Mouse (Mus musculus) liver, embryonic 16.5 days (tissue): ENCODE measurements around the gene Doc2b. TPM values are rescaled to one million over a fixed set of nuclear protein-coding genes. Genes with fewer than 3 reads are reported as not detected.

Experiments used
- ATAC-seq: fragments of 200-750 bp; cut with Nextera tagmentation; 2 replicates; pipeline ENCODE4 v1.8.0; 2017; ENCODE audit warnings: low read depth, mild to moderate bottlenecking, moderate number of reproducible peaks, moderate library complexity
- H3K27ac ChIP-seq: fragments of 300-500 bp; sonication (generic); 2 replicates; pipeline ENCODE4 v1.5.1; 2014; ENCODE audit warnings: mild to moderate bottlenecking, low read length
- H3K27me3 ChIP-seq: fragments of 300-500 bp; sonication (generic); 2 replicates; pipeline ENCODE4 v1.6.1; 2014; ENCODE audit warnings: low read depth, low read length, mixed read lengths; ENCODE audit not compliant: control insufficient read depth, insufficient read depth
- H3K36me3 ChIP-seq: fragments of 300-500 bp; sonication (generic); 2 replicates; pipeline ENCODE4 v1.6.1; 2014; ENCODE audit warnings: mild to moderate bottlenecking; ENCODE audit not compliant: control insufficient read depth, insufficient read depth
- H3K4me1 ChIP-seq: fragments of 300-500 bp; sonication (generic); 2 replicates; pipeline ENCODE4 v1.6.1; 2014; ENCODE audit warnings: low read depth, low read length, mixed read lengths; ENCODE audit not compliant: control insufficient read depth
- H3K4me2 ChIP-seq: fragments of 300-500 bp; sonication (generic); 2 replicates; pipeline ENCODE4 v1.6.1; 2014; ENCODE audit warnings: low read depth, low read length, mixed read lengths
- H3K4me3 ChIP-seq: fragments of 300-500 bp; sonication (generic); 2 replicates; pipeline ENCODE4 v1.5.1; 2014; ENCODE audit warnings: low read depth, mild to moderate bottlenecking, low read length
- H3K9ac ChIP-seq: fragments of 300-500 bp; sonication (generic); 2 replicates; pipeline ENCODE4 v1.6.1; 2014; ENCODE audit warnings: low read depth, low read length
- H3K9me3 ChIP-seq: fragments of 300-500 bp; sonication (generic); replicated peaks from 2 replicates; pipeline ENCODE4 v1.6.1; 2016; ENCODE audit warnings: low read length; ENCODE audit not compliant: control insufficient read depth
- whole genome bisulfite sequencing: fragments of 180-500 bp; shearing (Covaris S2); extraction: QIAGEN DNeasy Blood & Tissue Kit; methylation state at CpG from one replicate; pipeline ENCODE4 v1.1.7; 2014; ENCODE audit not compliant: insufficient replicate concordance; 5-methylcytosine and 5-hydroxymethylcytosine counted together
- polyA plus RNA-seq: library from polyadenylated mRNA; unstranded; fragments of >200 nt; fragmentation: Nextera tagmentation; extraction: Ambion mirVana; gene quantifications from 2 replicates; pipeline ENCODE4 v1.2.1, GENCODE M21; 2015

Doc2b gene
- polyA plus RNA-seq, 1 experiment from 2014 or later: 0.04 TPM

- Histone ChIP-seq H3K9me3 (no peaks in the 10 kb centered on the region), H3K36me3 (peaks cover 20% of the 10 kb centered on the region), H3K4me2 (no peak overlapping the region), H3K4me1 (no peaks in the 10 kb centered on the region), H3K9ac (no peak overlapping the region), H3K4me3 (no peak overlapping the region), H3K27me3 (no peaks in the 10 kb centered on the region), H3K27ac (no peak overlapping the region)
- WGBS: 68% methylated on average over 8 of the region's 8 CpGs
- no peak for ATAC-seq
These were observed 39.2 kb downstream of the Doc2b start for GRCm38 (mm10) chr11:75756687-75757086.

DNA sequence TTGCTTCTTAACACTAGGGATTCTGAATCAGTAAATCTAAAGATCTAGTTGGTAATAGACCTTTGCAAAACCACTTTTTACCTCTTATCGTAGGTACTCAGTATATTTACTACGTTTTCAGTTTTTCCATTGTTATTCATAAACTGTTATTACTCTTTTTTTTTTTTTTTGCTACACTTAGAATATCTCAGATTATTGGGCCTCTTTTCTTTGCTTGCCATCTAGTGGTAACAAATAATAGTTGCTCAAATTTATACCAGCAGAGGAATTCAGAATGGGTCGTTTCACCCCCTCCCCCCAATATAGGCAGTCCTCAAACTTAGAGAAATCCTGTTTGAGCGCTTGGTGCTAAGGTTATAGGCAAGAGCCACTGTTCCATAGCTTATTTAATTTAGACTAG is 44.8 kb downstream of the Doc2b start:
- Histone ChIP-seq H3K4me1 (peaks cover 9% of the 10 kb centered on the region), H3K9me3 (no peaks in the 10 kb centered on the region), H3K4me2 (no peak overlapping the region), H3K9ac (no peak overlapping the region), H3K27ac (no peak overlapping the region), H3K4me3 (no peak overlapping the region), H3K36me3 (0 out of 2 replicates have a peak, but pooled peaks cover 2% of the 10 kb centered on the region), H3K27me3 (no peaks in the 10 kb centered on the region)
- 73% methylated on average over 4 of the region's 4 CpGs for WGBS
- ATAC-seq: no peak

- H3K9ac ChIP-seq: no peak overlapping the region
- H3K4me3 ChIP-seq: no peak overlapping the region
- H3K27ac ChIP-seq: no peak overlapping the region
- no peaks in the 10 kb centered on the region for H3K9me3 ChIP-seq
- H3K27me3 ChIP-seq: no peaks in the 10 kb centered on the region
- 0 out of 2 replicates have a peak, but pooled peaks cover 2% of the 10 kb centered on the region for H3K36me3 ChIP-seq
- H3K4me1 ChIP-seq: peaks cover 9% of the 10 kb centered on the region
- no peak for ATAC-seq
- 70% methylated on average over 1 of the region's 1 CpGs for WGBS
- no peak overlapping the region for H3K4me2 ChIP-seq
These were observed 45.3 kb downstream of the Doc2b start for GRCm38 (mm10) chr11:75750537-75750936.

DNA sequence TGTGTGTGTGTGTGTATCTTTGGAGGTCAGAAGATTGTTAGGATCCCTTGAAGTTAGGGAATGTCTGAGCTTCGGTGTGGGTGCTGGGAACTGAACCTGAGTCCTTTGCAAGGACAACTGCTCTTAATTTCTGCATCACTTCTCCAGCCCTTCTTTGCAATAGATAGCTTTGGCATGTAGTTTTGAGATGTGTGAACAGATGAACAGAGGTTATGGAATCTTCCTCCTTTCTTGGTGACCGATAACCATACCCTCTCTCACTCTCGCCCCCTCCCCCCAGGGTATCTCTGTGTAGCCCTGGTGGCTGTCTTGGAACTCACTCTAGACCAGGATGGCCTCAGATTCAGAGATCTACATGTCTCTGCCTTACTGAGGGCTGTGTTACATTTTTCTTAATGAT is 51.1 kb downstream of the Doc2b start:
- no peak overlapping the region for H3K4me2 ChIP-seq
- no peak for ATAC-seq
- H3K27ac ChIP-seq: no peak overlapping the region
- H3K9ac ChIP-seq: no peak overlapping the region
- H3K9me3 ChIP-seq: no peaks in the 10 kb centered on the region
- peaks cover 26% of the 10 kb centered on the region for H3K4me1 ChIP-seq
- no peaks in the 10 kb centered on the region for H3K27me3 ChIP-seq
- 72% methylated on average over 3 of the region's 3 CpGs for WGBS
- H3K36me3 ChIP-seq: no peaks in the 10 kb centered on the region
- no peak overlapping the region for H3K4me3 ChIP-seq

DNA sequence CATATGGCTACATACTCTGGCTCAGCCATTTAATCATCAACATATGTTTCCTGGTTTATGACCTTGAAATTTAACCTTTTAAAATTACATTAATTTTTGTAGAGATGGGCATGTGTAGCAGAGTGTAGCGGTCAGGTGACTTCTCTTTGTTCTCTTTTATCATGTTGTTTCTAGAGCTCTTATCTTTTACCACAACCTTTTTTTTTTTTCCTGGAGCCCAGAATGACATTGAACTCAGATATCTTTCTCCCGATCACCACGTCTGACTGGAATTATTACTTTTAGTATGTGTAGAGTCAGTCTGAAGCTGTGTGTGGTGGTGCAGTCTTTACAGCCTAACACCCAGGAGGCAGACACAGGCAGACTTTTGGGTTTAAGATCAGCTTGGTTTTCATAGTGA is 54.2 kb downstream of the Doc2b start:
- no peak overlapping the region for H3K4me3 ChIP-seq
- H3K4me1 ChIP-seq: peaks cover 26% of the 10 kb centered on the region
- 17% methylated on average over 3 of the region's 3 CpGs for WGBS
- ATAC-seq: 0 out of 2 replicates have a peak, but pooled peaks have one; percentile 2
- no peaks in the 10 kb centered on the region for H3K27me3 ChIP-seq
- H3K4me2 ChIP-seq: no peak overlapping the region
- H3K36me3 ChIP-seq: no peaks in the 10 kb centered on the region
- H3K27ac ChIP-seq: no peak overlapping the region
- H3K9ac ChIP-seq: no peak overlapping the region
- no peaks in the 10 kb centered on the region for H3K9me3 ChIP-seq

- H3K27ac ChIP-seq: no peak overlapping the region
- H3K4me3 ChIP-seq: no peak overlapping the region
- H3K27me3 ChIP-seq: no peaks in the 10 kb centered on the region
- H3K4me2 ChIP-seq: no peak overlapping the region
- H3K9ac ChIP-seq: no peak overlapping the region
- H3K36me3 ChIP-seq: no peaks in the 10 kb centered on the region
- no peak for ATAC-seq
- peaks cover 30% of the 10 kb centered on the region for H3K4me1 ChIP-seq
- H3K9me3 ChIP-seq: no peaks in the 10 kb centered on the region
- WGBS: 55% methylated on average over 3 of the region's 3 CpGs
These were observed 55.6 kb downstream of the Doc2b start for GRCm38 (mm10) chr11:75740204-75740603.

- Histone ChIP-seq H3K9me3 (no peaks in the 10 kb centered on the region), H3K4me2 (no peak overlapping the region), H3K4me1 (peaks cover 45% of the 10 kb centered on the region), H3K9ac (no peak overlapping the region), H3K27me3 (no peaks in the 10 kb centered on the region), H3K4me3 (no peak overlapping the region), H3K27ac (no peak overlapping the region), H3K36me3 (no peaks in the 10 kb centered on the region)
- WGBS: 73% methylated on average over 7 of the region's 7 CpGs
- ATAC-seq: no peak
These were observed 57.4 kb downstream of the Doc2b start for GRCm38 (mm10) chr11:75738477-75738821.

- Histone ChIP-seq H3K9me3 (no peaks in the 10 kb centered on the region), H3K27me3 (no peaks in the 10 kb centered on the region), H3K27ac (no peak overlapping the region), H3K9ac (no peak overlapping the region), H3K4me3 (no peak overlapping the region), H3K4me2 (no peak overlapping the region; the same call in 1 of the 2 replicates), H3K4me1 (peaks cover 45% of the 10 kb centered on the region), H3K36me3 (no peaks in the 10 kb centered on the region)
- WGBS: 66% methylated on average over 2 of the region's 2 CpGs
- ATAC-seq: no peak
These were observed 57.9 kb downstream of the Doc2b start for GRCm38 (mm10) chr11:75737806-75738476.

DNA sequence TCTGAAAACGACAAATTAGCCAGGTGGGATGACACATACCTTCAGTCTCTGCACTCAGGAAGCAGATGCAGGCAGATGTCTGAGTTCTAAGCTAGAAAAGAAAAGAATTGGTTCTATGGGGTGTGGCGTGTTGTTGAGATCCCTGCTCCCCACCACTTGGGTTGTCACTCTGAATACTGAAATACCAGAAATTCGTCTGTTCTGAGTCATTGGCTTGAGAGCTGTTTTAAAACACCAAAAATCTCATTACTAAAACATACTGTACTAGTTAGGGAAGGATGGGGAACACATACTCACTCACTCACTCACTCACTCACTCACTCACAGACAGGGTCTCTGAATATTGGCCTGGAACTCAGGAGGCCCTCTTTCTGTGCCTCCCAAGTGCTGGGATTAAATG is 58.9 kb downstream of the Doc2b start:
- Histone ChIP-seq H3K4me2 (no peak overlapping the region), H3K4me1 (peaks cover 49% of the 10 kb centered on the region)

More for the DNA sequence above, 58.9 kb downstream of the Doc2b start:
- Histone ChIP-seq H3K36me3 (no peaks in the 10 kb centered on the region), H3K9me3 (no peaks in the 10 kb centered on the region), H3K27me3 (no peaks in the 10 kb centered on the region), H3K4me3 (no peak overlapping the region), H3K9ac (no peak overlapping the region), H3K27ac (no peak overlapping the region)
- WGBS: 42% methylated on average over 3 of the region's 3 CpGs
- no peak for ATAC-seq
